Mouse (Mus musculus): ENCODE measurements around the gene Yju2. TPM values are rescaled to one million over a fixed set of nuclear protein-coding genes. Genes with fewer than 3 reads are reported as not detected.
A peak's percentile ranks its signal among the peaks of the same experiment; 100 is the strongest.

The Yju2 gene
- polyA plus RNA-seq, 1 experiment from 2014 or later = 29.8 TPM

- H3K4me2 ChIP-seq (replicated peaks; ENCODE audit: low read depth, low read length) = no peak overlapping the region
- peaks cover 4% of the 10 kb centered on the region; the same call in 1 of the 2 replicates for H3K27me3 ChIP-seq (ENCODE audit: insufficient read depth, low read length)
- no peaks in the 10 kb centered on the region for H3K36me3 ChIP-seq (ENCODE audit: insufficient read depth, low read length)
- 0 out of 2 replicates have a peak, but pooled peaks cover 3% of the 10 kb centered on the region for H3K4me1 ChIP-seq (ENCODE audit: insufficient read depth, low read length)
- no peak for ATAC-seq (ENCODE audit: low FRiP score, low TSS enrichment)
- no peak overlapping the region for H3K27ac ChIP-seq (ENCODE audit: low read length)
- WGBS = 76% methylated on average over 9 of the region's 9 CpGs
- no peaks in the 10 kb centered on the region for H3K9me3 ChIP-seq (ENCODE audit: low read length)
- no peak overlapping the region for H3K4me3 ChIP-seq (ENCODE audit: low read length)
- H3K9ac ChIP-seq (replicated peaks; ENCODE audit: low read length) = no peak overlapping the region
Observed at GRCm38 (mm10) chr17:55950601-55951000, 8.3 kb upstream of the Yju2 start.

GRCm38 (mm10) chr17:55952041-55952440 lies 6.9 kb upstream of the Yju2 start:
- Histone ChIP-seq H3K4me3 (ENCODE audit: low read length) (no peak overlapping the region), H3K27me3 (ENCODE audit: insufficient read depth, low read length) (peaks cover 4% of the 10 kb centered on the region; the same call in 1 of the 2 replicates), H3K4me1 (ENCODE audit: insufficient read depth, low read length) (peaks cover 6% of the 10 kb centered on the region; the same call in 1 of the 2 replicates), H3K4me2 (replicated peaks; ENCODE audit: low read depth, low read length) (no peak overlapping the region), H3K36me3 (ENCODE audit: insufficient read depth, low read length) (no peaks in the 10 kb centered on the region), H3K9me3 (ENCODE audit: low read length) (no peaks in the 10 kb centered on the region), H3K9ac (replicated peaks; ENCODE audit: low read length) (no peak overlapping the region), H3K27ac (ENCODE audit: low read length) (no peak overlapping the region)
- no peak for ATAC-seq (ENCODE audit: low FRiP score, low TSS enrichment)

DNA sequence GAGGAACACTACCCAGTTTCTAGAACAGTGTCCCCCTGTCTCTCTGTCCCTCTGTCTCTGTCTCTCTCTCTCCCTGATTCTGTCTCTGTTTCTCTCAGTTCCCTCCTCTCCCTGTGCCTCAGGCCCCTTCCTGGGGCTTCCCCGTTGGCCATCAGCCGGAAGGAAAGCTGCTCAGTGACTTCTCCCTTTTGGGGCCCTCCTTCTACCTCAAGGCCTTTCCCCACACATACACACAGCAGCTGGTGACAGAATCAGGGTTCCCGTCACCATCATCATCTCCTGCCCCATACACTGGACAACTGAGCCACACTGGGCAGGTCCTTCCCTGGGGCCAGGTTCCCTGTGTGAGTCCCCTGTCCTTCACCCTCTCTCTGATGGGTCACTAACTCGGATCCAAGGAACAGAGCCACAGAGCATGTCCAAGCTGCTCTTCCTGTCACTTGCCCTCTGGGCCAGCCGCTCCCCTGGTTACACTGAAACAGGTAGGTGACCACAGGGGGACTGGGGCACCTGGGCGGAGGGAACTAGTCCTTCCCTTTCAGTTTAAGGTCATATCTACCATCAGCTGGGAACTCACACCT lies 6.4 kb upstream of the Yju2 start, which contains the start of gene Ebi3:
TSS of gene Ebi3 (plus strand) at position 194 of the 581 bp plus-strand sequence.
- Histone ChIP-seq H3K27ac (ENCODE audit: low read length) (no peak within 1 kb of the TSS), H3K4me1 (ENCODE audit: insufficient read depth, low read length) (peaks cover 9% of the 10 kb centered on the region; the same call in 1 of the 2 replicates), H3K4me2 (replicated peaks; ENCODE audit: low read depth, low read length) (no peak within 1 kb of the TSS), H3K4me3 (ENCODE audit: low read length) (no peak within 1 kb of the TSS), H3K36me3 (ENCODE audit: insufficient read depth, low read length) (no peaks in the 10 kb centered on the region), H3K27me3 (ENCODE audit: insufficient read depth, low read length) (peaks cover 4% of the 10 kb centered on the region; the same call in 1 of the 2 replicates), H3K9me3 (ENCODE audit: low read length) (no peaks in the 10 kb centered on the region), H3K9ac (replicated peaks; ENCODE audit: low read length) (no peak within 1 kb of the TSS)
- 70% methylated on average over 6 of the region's 6 CpGs for WGBS
- ATAC-seq (ENCODE audit: low FRiP score, low TSS enrichment) = no peak

- WGBS = 81% methylated on average over 6 of the region's 6 CpGs
Observed at GRCm38 (mm10) chr17:55953751-55954150, 5.1 kb upstream of the Yju2 start.

GRCm38 (mm10) chr17:55954229-55954628 lies 4.7 kb upstream of the Yju2 start:
- no peaks in the 10 kb centered on the region for H3K36me3 ChIP-seq (ENCODE audit: insufficient read depth, low read length)
- 36% methylated on average over 16 of the region's 16 CpGs for WGBS
- H3K9me3 ChIP-seq (ENCODE audit: low read length) = no peaks in the 10 kb centered on the region
- no peak overlapping the region for H3K4me2 ChIP-seq (replicated peaks; ENCODE audit: low read depth, low read length)
- peaks cover 13% of the 10 kb centered on the region for H3K4me1 ChIP-seq (ENCODE audit: insufficient read depth, low read length)
- no peak overlapping the region for H3K4me3 ChIP-seq (ENCODE audit: low read length)
- no peak overlapping the region for H3K9ac ChIP-seq (replicated peaks; ENCODE audit: low read length)
- peaks cover 4% of the 10 kb centered on the region; the same call in 1 of the 2 replicates for H3K27me3 ChIP-seq (ENCODE audit: insufficient read depth, low read length)
- ATAC-seq (ENCODE audit: low FRiP score, low TSS enrichment) = no peak
- H3K27ac ChIP-seq (ENCODE audit: low read length) = no peak overlapping the region

More at GRCm38 (mm10) chr17:55953751-55954150, 5.1 kb upstream of the Yju2 start:
- H3K27ac ChIP-seq (ENCODE audit: low read length) = no peak overlapping the region
- H3K4me1 ChIP-seq (ENCODE audit: insufficient read depth, low read length) = peaks cover 13% of the 10 kb centered on the region
- ATAC-seq (ENCODE audit: low FRiP score, low TSS enrichment) = no peak
- H3K4me2 ChIP-seq (replicated peaks; ENCODE audit: low read depth, low read length) = no peak overlapping the region
- peaks cover 4% of the 10 kb centered on the region; the same call in 1 of the 2 replicates for H3K27me3 ChIP-seq (ENCODE audit: insufficient read depth, low read length)
- no peaks in the 10 kb centered on the region for H3K9me3 ChIP-seq (ENCODE audit: low read length)
- no peak overlapping the region for H3K4me3 ChIP-seq (ENCODE audit: low read length)
- no peaks in the 10 kb centered on the region for H3K36me3 ChIP-seq (ENCODE audit: insufficient read depth, low read length)
- no peak overlapping the region for H3K9ac ChIP-seq (replicated peaks; ENCODE audit: low read length)

- H3K27ac ChIP-seq (ENCODE audit: low read length) = 0 out of 2 replicates have a peak overlapping the region, but pooled peaks have one; percentile 16
- WGBS = under 1% methylated on average over 26 of the region's 26 CpGs
- peak overlapping the region; percentile 42 for H3K4me3 ChIP-seq (ENCODE audit: low read length)
- H3K36me3 ChIP-seq (ENCODE audit: insufficient read depth, low read length) = 0 out of 2 replicates have a peak, but pooled peaks cover 4% of the 10 kb centered on the region
- no peaks in the 10 kb centered on the region for H3K9me3 ChIP-seq (ENCODE audit: low read length)
- peaks cover 20% of the 10 kb centered on the region for H3K4me1 ChIP-seq (ENCODE audit: insufficient read depth, low read length)
- peak overlapping the region; percentile 33 for H3K9ac ChIP-seq (replicated peaks; ENCODE audit: low read length)
- peak; percentile 29; the same call in 1 of the 2 replicates for ATAC-seq (ENCODE audit: low FRiP score, low TSS enrichment)
- H3K4me2 ChIP-seq (replicated peaks; ENCODE audit: low read depth, low read length) = peak overlapping the region; percentile 54
- H3K27me3 ChIP-seq (ENCODE audit: insufficient read depth, low read length) = peaks cover 4% of the 10 kb centered on the region; the same call in 1 of the 2 replicates
Observed at GRCm38 (mm10) chr17:55956129-55956528, 2.8 kb upstream of the Yju2 start.

DNA sequence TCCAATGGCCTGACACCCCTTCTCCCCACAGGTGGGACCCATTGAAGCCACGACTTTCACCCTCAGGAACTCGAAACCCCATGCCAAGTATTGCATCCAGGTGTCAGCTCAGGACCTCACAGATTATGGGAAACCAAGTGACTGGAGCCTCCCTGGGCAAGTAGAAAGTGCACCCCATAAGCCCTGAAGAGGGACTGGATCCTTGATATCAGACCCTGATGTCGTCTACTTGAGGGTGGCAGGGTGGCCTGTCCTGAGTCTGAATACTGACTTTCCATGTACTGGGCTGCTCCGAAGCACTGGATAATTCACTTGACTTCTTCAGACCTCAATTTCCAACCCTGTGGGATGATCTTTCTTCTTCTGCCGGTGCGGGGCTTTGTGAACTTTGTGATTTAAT lies 2.3 kb upstream of the Yju2 start:
- Histone ChIP-seq H3K4me3 (ENCODE audit: low read length) (peak overlapping the region; percentile 42), H3K4me1 (ENCODE audit: insufficient read depth, low read length) (peaks cover 20% of the 10 kb centered on the region), H3K9me3 (ENCODE audit: low read length) (no peaks in the 10 kb centered on the region), H3K36me3 (ENCODE audit: insufficient read depth, low read length) (peaks cover 4% of the 10 kb centered on the region; the same call in 1 of the 2 replicates), H3K27me3 (ENCODE audit: insufficient read depth, low read length) (peaks cover 4% of the 10 kb centered on the region; the same call in 1 of the 2 replicates), H3K9ac (replicated peaks; ENCODE audit: low read length) (peak overlapping the region; percentile 20; the same call in 1 of the 2 replicates), H3K4me2 (replicated peaks; ENCODE audit: low read depth, low read length) (peak overlapping the region; percentile 54), H3K27ac (ENCODE audit: low read length) (0 out of 2 replicates have a peak overlapping the region, but pooled peaks have one; percentile 16)
- no peak for ATAC-seq (ENCODE audit: low FRiP score, low TSS enrichment)
- 37% methylated on average over 6 of the region's 6 CpGs for WGBS

DNA sequence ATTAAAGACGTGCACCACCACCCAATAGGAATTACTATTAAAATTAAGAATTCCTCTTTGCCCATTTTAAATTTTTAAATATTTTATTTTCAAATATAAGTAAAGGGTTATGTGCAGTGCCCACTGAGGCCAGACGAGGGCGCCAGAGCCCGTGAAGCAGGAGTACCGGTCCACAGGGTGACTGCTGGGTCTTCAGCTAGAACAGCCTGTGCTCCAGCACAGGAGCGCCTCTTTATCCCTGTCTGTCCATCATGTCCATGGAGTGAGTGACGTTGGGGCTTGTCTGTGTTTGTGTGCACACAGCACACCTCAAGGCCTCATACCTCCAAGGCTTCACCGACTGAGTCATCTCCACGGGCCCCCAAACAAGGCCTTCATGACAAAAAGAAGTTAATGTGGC lies 1.7 kb upstream of the Yju2 start:
- Histone ChIP-seq H3K4me3 (ENCODE audit: low read length) (no peak overlapping the region), H3K36me3 (ENCODE audit: insufficient read depth, low read length) (peaks cover 8% of the 10 kb centered on the region), H3K4me1 (ENCODE audit: insufficient read depth, low read length) (peaks cover 20% of the 10 kb centered on the region), H3K27me3 (ENCODE audit: insufficient read depth, low read length) (peaks cover 4% of the 10 kb centered on the region; the same call in 1 of the 2 replicates), H3K4me2 (replicated peaks; ENCODE audit: low read depth, low read length) (peak overlapping the region; percentile 54), H3K9ac (replicated peaks; ENCODE audit: low read length) (0 out of 2 replicates have a peak overlapping the region, but pooled peaks have one; percentile 7), H3K9me3 (ENCODE audit: low read length) (no peaks in the 10 kb centered on the region), H3K27ac (ENCODE audit: low read length) (no peak overlapping the region)
- no peak for ATAC-seq (ENCODE audit: low FRiP score, low TSS enrichment)
- WGBS = 13% methylated on average over 9 of the region's 9 CpGs

GRCm38 (mm10) chr17:55957726-55958583 lies 944 bp upstream of the Yju2 start:
- Histone ChIP-seq H3K36me3 (ENCODE audit: insufficient read depth, low read length) (peaks cover 12% of the 10 kb centered on the region), H3K4me3 (ENCODE audit: low read length) (peak overlapping the region; percentile 66), H3K4me1 (ENCODE audit: insufficient read depth, low read length) (peaks cover 20% of the 10 kb centered on the region), H3K27ac (ENCODE audit: low read length) (peak overlapping the region; percentile 73), H3K9ac (replicated peaks; ENCODE audit: low read length) (peak overlapping the region; percentile 81), H3K4me2 (replicated peaks; ENCODE audit: low read depth, low read length) (peak overlapping the region; percentile 74), H3K9me3 (ENCODE audit: low read length) (no peaks in the 10 kb centered on the region), H3K27me3 (ENCODE audit: insufficient read depth, low read length) (peaks cover 4% of the 10 kb centered on the region; the same call in 1 of the 2 replicates)
- ATAC-seq (ENCODE audit: low FRiP score, low TSS enrichment) = no peak
- WGBS = 82% methylated on average over 13 of the region's 13 CpGs

Data from kidney, embryonic 16.5 days (tissue).